Mouse (Mus musculus) neural tube, embryonic 12.5 days (tissue): Measurements from ENCODE around the gene Top2b. TPM values are rescaled to one million over a fixed set of nuclear protein-coding genes. Genes with fewer than 3 reads are reported as not detected.

Experiments
- ATAC-seq: fragments of 200-750 bp; cut with Nextera tagmentation; 2 replicates; pipeline ENCODE4 v1.8.0; 2017; ENCODE audit warnings: low read depth, mild to moderate bottlenecking, moderate TSS enrichment, moderate library complexity; ENCODE audit not compliant: low FRiP score
- H3K27ac ChIP-seq: fragments of 300-500 bp; sonication (generic); 2 replicates; pipeline ENCODE4 v1.5.1; 2016
- H3K27me3 ChIP-seq: fragments of 300-500 bp; sonication (generic); replicated peaks from 2 replicates; pipeline ENCODE4 v1.6.1; 2016; ENCODE audit warnings: mild to moderate bottlenecking
- H3K36me3 ChIP-seq: fragments of 300-500 bp; sonication (generic); 2 replicates; pipeline ENCODE4 v1.6.1; 2016; ENCODE audit warnings: mild to moderate bottlenecking
- H3K4me1 ChIP-seq: fragments of 300-500 bp; sonication (generic); 2 replicates; pipeline ENCODE4 v1.6.1; 2016
- H3K4me2 ChIP-seq: fragments of 300-500 bp; sonication (generic); replicated peaks from 2 replicates; pipeline ENCODE4 v1.6.1; 2016; ENCODE audit warnings: mild to moderate bottlenecking
- H3K4me3 ChIP-seq: fragments of 300-500 bp; sonication (generic); 2 replicates; pipeline ENCODE4 v1.5.1; 2016
- H3K9ac ChIP-seq: fragments of 300-500 bp; sonication (generic); 2 replicates; pipeline ENCODE4 v1.6.1; 2016; ENCODE audit warnings: mild to moderate bottlenecking
- H3K9me3 ChIP-seq: fragments of 300-500 bp; sonication (generic); 2 replicates; pipeline ENCODE4 v1.6.1; 2016; ENCODE audit warnings: mild to moderate bottlenecking
- WGBS: fragments of 180-500 bp; shearing (Covaris S2); methylation state at CpG from one replicate; pipeline ENCODE4 v1.1.7; 2016; 5-methylcytosine and 5-hydroxymethylcytosine counted together
- polyA plus RNA-seq: library from polyadenylated mRNA; unstranded; fragments of >200 nt; fragmentation: Nextera tagmentation; extraction: Ambion mirVana; gene quantifications from 2 replicates; pipeline ENCODE4 v1.2.1, GENCODE M21; 2016

Gene Top2b
- polyA plus RNA-seq, 1 experiment from 2014 or later, result 169 TPM

GRCm38 (mm10) chr14:16480621-16481020, 115.6 kb downstream of the Top2b start:
- no peak for ATAC-seq
- H3K36me3 ChIP-seq, result no peaks in the 10 kb centered on the region
- H3K9ac ChIP-seq, result no peak overlapping the region
- H3K4me1 ChIP-seq, result 0 out of 2 replicates have a peak, but pooled peaks cover 5% of the 10 kb centered on the region
- H3K27ac ChIP-seq, result no peak overlapping the region
- no peaks in the 10 kb centered on the region for H3K9me3 ChIP-seq
- H3K4me3 ChIP-seq, result no peak overlapping the region
- no peak overlapping the region for H3K4me2 ChIP-seq
- no peaks in the 10 kb centered on the region for H3K27me3 ChIP-seq
- WGBS, result 81% methylated on average over 6 of the region's 6 CpGs

GRCm38 (mm10) chr14:16483656-16484380, 118.8 kb downstream of the Top2b start:
- ATAC-seq, result no peak
- Histone ChIP-seq H3K9ac (no peak overlapping the region), H3K27ac (no peak overlapping the region), H3K36me3 (no peaks in the 10 kb centered on the region), H3K4me3 (no peak overlapping the region), H3K4me1 (0 out of 2 replicates have a peak, but pooled peaks cover 5% of the 10 kb centered on the region), H3K9me3 (no peaks in the 10 kb centered on the region), H3K4me2 (no peak overlapping the region), H3K27me3 (no peaks in the 10 kb centered on the region)
- 64% methylated on average over 8 of the region's 8 CpGs for WGBS

Other genes with a start within 250 kb of the Top2b start
- gene Ngly1, start 115.9 kb upstream of the Top2b start, polyA plus RNA-seq, result 21.1 and 22.6 TPM in 2 replicates
- 0.99 and 1.5 TPM in 2 replicates for gene Oxsm, start 115.4 kb upstream of the Top2b start, polyA plus RNA-seq